Comparison of ENCODE assay signal across 9 mouse cellular contexts in genomic region chr2:30783346-30783745, GRCm38 (mm10). TPM values are rescaled to one million over a fixed set of nuclear protein-coding genes. Genes with fewer than 3 reads are reported as not detected.
DNase-seq lines count a peak whose midpoint lies in the region; ATAC-seq and TF ChIP-seq lines count a peak whose summit lies in the region.
"Had no signal": no experiment of that assay in that cellular context is flagged by ENCODE, and none has a peak within 500 bp of the region (broad histone marks: within the 10 kb centered on the region; RNA-seq: fewer than 3 reads in every experiment).

No protein-coding gene starts in this region.

- no peaks in the 10 kb centered on the region for H3K4me1 ChIP-seq in cerebellum, adult 2 months (ENCODE audit: control insufficient read depth, insufficient read depth, low read length)
- peaks cover 23% of the 10 kb centered on the region for H3K4me1 ChIP-seq in embryonic facial prominence, embryonic 14.5 days (ENCODE audit: control insufficient read depth, insufficient read depth, low read length)
- peaks cover 36% of the 10 kb centered on the region for H3K4me1 ChIP-seq in heart, embryonic 11.5 days (ENCODE audit: control insufficient read depth, insufficient read depth, low read length)
- H3K4me1 ChIP-seq in kidney, embryonic 14.5 days (ENCODE audit: control insufficient read depth, insufficient read depth, low read length), result peaks cover 50% of the 10 kb centered on the region
- peaks cover 38% of the 10 kb centered on the region for H3K4me1 ChIP-seq in limb, embryonic 13.5 days
- peaks cover 52% of the 10 kb centered on the region for H3K4me1 ChIP-seq in midbrain, embryonic 13.5 days (replicated peaks)

- H3K9me3 ChIP-seq in embryonic facial prominence, embryonic 14.5 days (ENCODE audit: control insufficient read depth, low read length), result no peaks in the 10 kb centered on the region
- H3K9me3 ChIP-seq in heart, embryonic 11.5 days (replicated peaks; ENCODE audit: control insufficient read depth, low read length), result no peaks in the 10 kb centered on the region
- H3K9me3 ChIP-seq in kidney, embryonic 14.5 days (ENCODE audit: control insufficient read depth, low read length), result no peaks in the 10 kb centered on the region
- no peaks in the 10 kb centered on the region for H3K9me3 ChIP-seq in limb, embryonic 13.5 days
- H3K9me3 ChIP-seq in midbrain, embryonic 13.5 days, result no peaks in the 10 kb centered on the region
- H3K9me3 ChIP-seq: G1E had no signal

- no peak for TF ChIP-seq CTCF in cerebellum, adult 2 months (IDR thresholded peaks at IDR 0.05; ENCODE audit: borderline replicate concordance, insufficient read depth, low read depth, low read length)

- no peaks in the 10 kb centered on the region for H3K27me3 ChIP-seq in cerebellum, adult 2 months (ENCODE audit: control insufficient read depth, insufficient read depth, low read length)
- H3K27me3 ChIP-seq in embryonic facial prominence, embryonic 14.5 days (replicated peaks; ENCODE audit: control insufficient read depth, insufficient read depth, low read length), result no peaks in the 10 kb centered on the region
- H3K27me3 ChIP-seq in heart, embryonic 11.5 days (ENCODE audit: control insufficient read depth, insufficient read depth, low read length), result no peaks in the 10 kb centered on the region
- no peaks in the 10 kb centered on the region for H3K27me3 ChIP-seq in kidney, embryonic 14.5 days (ENCODE audit: control insufficient read depth, insufficient read depth, low read length)
- H3K27me3 ChIP-seq in limb, embryonic 13.5 days, result no peaks in the 10 kb centered on the region
- 0 out of 2 replicates have a peak, but pooled peaks cover 3% of the 10 kb centered on the region for H3K27me3 ChIP-seq in midbrain, embryonic 13.5 days

- WGBS in cerebellum, adult 2 months, result 0% methylated on average over 13 of the region's 13 CpGs
- 0% methylated on average over 8 of the region's 13 CpGs for WGBS in embryonic facial prominence, embryonic 14.5 days
- WGBS in heart, embryonic 11.5 days (ENCODE audit: insufficient replicate concordance), result under 1% methylated on average over 13 of the region's 13 CpGs
- under 1% methylated on average over 10 of the region's 13 CpGs for WGBS in kidney, embryonic 14.5 days
- under 1% methylated on average over 13 of the region's 13 CpGs for WGBS in limb, embryonic 13.5 days
- under 1% methylated on average over 13 of the region's 13 CpGs for WGBS in midbrain, embryonic 13.5 days

- peak overlapping the region; percentile 59 for H3K4me2 ChIP-seq in embryonic facial prominence, embryonic 14.5 days (ENCODE audit: low read depth, low read length)
- H3K4me2 ChIP-seq in heart, embryonic 11.5 days, result peak overlapping the region; percentile 76
- H3K4me2 ChIP-seq in kidney, embryonic 14.5 days (replicated peaks; ENCODE audit: low read depth, low read length), result peak overlapping the region; percentile 55; the same call in 1 of the 2 replicates
- H3K4me2 ChIP-seq in limb, embryonic 13.5 days (replicated peaks), result peak overlapping the region; percentile 59
- H3K4me2 ChIP-seq in midbrain, embryonic 13.5 days (replicated peaks), result peak overlapping the region; percentile 48

- peak; percentile 60 to 66 for DNase-seq in cerebellum, adult 2 months
- no peak for DNase-seq in cerebellum, adult 11 months
- peak; percentile 93 for DNase-seq in embryonic facial prominence, embryonic 14.5 days (ENCODE audit: low spot score)
- peak; percentile 70 for DNase-seq in testis, postnatal 14 days (ENCODE audit: low spot score)

- no peak for TF ChIP-seq POLR2A in cerebellum, adult 2 months (IDR thresholded peaks at IDR 0.05; ENCODE audit: borderline replicate concordance, insufficient read depth, low read length)

- ATAC-seq in embryonic facial prominence, embryonic 14.5 days (ENCODE audit: low read depth), result peak; percentile 53
- no peak; the same call in 1 of the 2 replicates for ATAC-seq in heart, embryonic 11.5 days (replicated peaks; ENCODE audit: insufficient number of reproducible peaks, low FRiP score, low TSS enrichment)
- peak; percentile 33; the same call in 1 of the 2 replicates for ATAC-seq in kidney, embryonic 14.5 days (ENCODE audit: low FRiP score, low TSS enrichment)
- peak; percentile 77 for ATAC-seq in limb, embryonic 13.5 days (ENCODE audit: low FRiP score, low read depth)
- ATAC-seq in midbrain, embryonic 13.5 days, result peak; percentile 43

- H3K9ac ChIP-seq in embryonic facial prominence, embryonic 14.5 days (ENCODE audit: low read depth, low read length), result peak overlapping the region; percentile 56
- peak overlapping the region; percentile 68 for H3K9ac ChIP-seq in heart, embryonic 11.5 days (ENCODE audit: low read depth, low read length)
- H3K9ac ChIP-seq in kidney, embryonic 14.5 days (ENCODE audit: low read depth, low read length), result no peak overlapping the region
- H3K9ac ChIP-seq in limb, embryonic 13.5 days, result peak overlapping the region; percentile 63
- H3K9ac ChIP-seq in midbrain, embryonic 13.5 days (replicated peaks), result peak overlapping the region; percentile 55

- no peak overlapping the region for H3K27ac ChIP-seq in cerebellum, adult 2 months (ENCODE audit: insufficient read depth, low read length)
- H3K27ac ChIP-seq in embryonic facial prominence, embryonic 14.5 days (replicated peaks; ENCODE audit: low read depth, low read length), result peak overlapping the region; percentile 85
- H3K27ac ChIP-seq in heart, embryonic 11.5 days (ENCODE audit: low read depth, low read length), result peak overlapping the region; percentile 64
- peak overlapping the region; percentile 96; the same call in 1 of the 2 replicates for H3K27ac ChIP-seq in kidney, embryonic 14.5 days (ENCODE audit: low read depth, low read length)
- H3K27ac ChIP-seq in limb, embryonic 13.5 days, result peak overlapping the region; percentile 73
- H3K27ac ChIP-seq in midbrain, embryonic 13.5 days, result peak overlapping the region; percentile 58

- H3K36me3 ChIP-seq in embryonic facial prominence, embryonic 14.5 days (ENCODE audit: control insufficient read depth, insufficient read depth, low read length), result no peaks in the 10 kb centered on the region
- no peaks in the 10 kb centered on the region for H3K36me3 ChIP-seq in heart, embryonic 11.5 days (ENCODE audit: control insufficient read depth, insufficient read depth, low read length)
- H3K36me3 ChIP-seq in kidney, embryonic 14.5 days (ENCODE audit: control insufficient read depth, insufficient read depth, low read length), result no peaks in the 10 kb centered on the region
- no peaks in the 10 kb centered on the region for H3K36me3 ChIP-seq in limb, embryonic 13.5 days
- no peaks in the 10 kb centered on the region for H3K36me3 ChIP-seq in midbrain, embryonic 13.5 days
- H3K36me3 ChIP-seq: G1E had no signal

- H3K4me3 ChIP-seq in cerebellum, adult 2 months (replicated peaks; ENCODE audit: insufficient read depth, low read depth, low read length), result no peak overlapping the region
- peak overlapping the region; percentile 23; the same call in 1 of the 2 replicates for H3K4me3 ChIP-seq in embryonic facial prominence, embryonic 14.5 days (ENCODE audit: low read depth, low read length)
- H3K4me3 ChIP-seq in heart, embryonic 11.5 days (ENCODE audit: low read depth, low read length), result peak overlapping the region; percentile 26
- H3K4me3 ChIP-seq in kidney, embryonic 14.5 days (ENCODE audit: low read length), result no peak overlapping the region
- H3K4me3 ChIP-seq in limb, embryonic 13.5 days, result peak overlapping the region; percentile 25
- H3K4me3 ChIP-seq in midbrain, embryonic 13.5 days (replicated peaks), result 0 out of 2 replicates have a peak overlapping the region, but pooled peaks have one; percentile 15

RNA-seq across cellular contexts. Expression of gene 1700001O22Rik, which starts 20.1 kb away (rescaled TPM):
- polyA plus RNA-seq in cerebellum, adult 2 months (2012; rRNA removed), result 3.8 and 4.7 TPM in 2 replicates
- polyA plus RNA-seq in embryonic facial prominence, embryonic 14.5 days (2014; fragmentation: Nextera tagmentation; extraction: Ambion mirVana), result 1.9 and 2.5 TPM in 2 replicates
- 1.2 and 1.6 TPM in 2 replicates for polyA plus RNA-seq in heart, embryonic 11.5 days (2014; fragmentation: Nextera tagmentation; extraction: Ambion mirVana)
- polyA plus RNA-seq in kidney, embryonic 14.5 days (2014; fragmentation: Nextera tagmentation; extraction: Ambion mirVana), result 3.8 and 4.2 TPM in 2 replicates
- polyA plus RNA-seq in limb, embryonic 13.5 days (2015; fragmentation: Nextera tagmentation; extraction: Ambion mirVana), result 3.2 and 3.4 TPM in 2 replicates
- 1.1 and 1.3 TPM in 2 replicates for polyA plus RNA-seq in midbrain, embryonic 13.5 days (2015; fragmentation: Nextera tagmentation; extraction: Ambion mirVana)
- polyA plus RNA-seq: G1E had no signal

RNA-seq across cellular contexts. Expression of gene Ntmt1, which starts 24.3 kb away (rescaled TPM):
- polyA plus RNA-seq in cerebellum, adult 2 months (2012; rRNA removed), result 37.1 and 37.8 TPM in 2 replicates
- 81.7 and 85.6 TPM in 2 replicates for polyA plus RNA-seq in embryonic facial prominence, embryonic 14.5 days (2014; fragmentation: Nextera tagmentation; extraction: Ambion mirVana)
- 82.6 and 87.5 TPM in 2 replicates for polyA plus RNA-seq in heart, embryonic 11.5 days (2014; fragmentation: Nextera tagmentation; extraction: Ambion mirVana)
- 95.6 and 101 TPM in 2 replicates for polyA plus RNA-seq in kidney, embryonic 14.5 days (2014; fragmentation: Nextera tagmentation; extraction: Ambion mirVana)
- polyA plus RNA-seq in limb, embryonic 13.5 days (2015; fragmentation: Nextera tagmentation; extraction: Ambion mirVana), result 98.1 and 104 TPM in 2 replicates
- polyA plus RNA-seq in midbrain, embryonic 13.5 days (2015; fragmentation: Nextera tagmentation; extraction: Ambion mirVana), result 121 and 123 TPM in 2 replicates

RNA-seq across cellular contexts. Expression of gene Asb6, which starts 46.8 kb away (rescaled TPM):
- polyA plus RNA-seq in cerebellum, adult 2 months (2012; rRNA removed), result 46.6 and 52.6 TPM in 2 replicates
- polyA plus RNA-seq in embryonic facial prominence, embryonic 14.5 days (2014; fragmentation: Nextera tagmentation; extraction: Ambion mirVana), result 26.6 and 30.4 TPM in 2 replicates
- polyA plus RNA-seq in heart, embryonic 11.5 days (2014; fragmentation: Nextera tagmentation; extraction: Ambion mirVana), result 20.2 and 22.8 TPM in 2 replicates
- 29.7 and 33.3 TPM in 2 replicates for polyA plus RNA-seq in kidney, embryonic 14.5 days (2014; fragmentation: Nextera tagmentation; extraction: Ambion mirVana)
- 38.7 and 39.2 TPM in 2 replicates for polyA plus RNA-seq in limb, embryonic 13.5 days (2015; fragmentation: Nextera tagmentation; extraction: Ambion mirVana)
- 41.7 and 43.0 TPM in 2 replicates for polyA plus RNA-seq in midbrain, embryonic 13.5 days (2015; fragmentation: Nextera tagmentation; extraction: Ambion mirVana)

RNA-seq across cellular contexts. Expression of gene Prrx2, which starts 51.4 kb away (rescaled TPM):
- 1.7 and 2.1 TPM in 2 replicates for polyA plus RNA-seq in cerebellum, adult 2 months (2012; rRNA removed)
- 63.8 and 68.0 TPM in 2 replicates for polyA plus RNA-seq in embryonic facial prominence, embryonic 14.5 days (2014; fragmentation: Nextera tagmentation; extraction: Ambion mirVana)
- polyA plus RNA-seq in heart, embryonic 11.5 days (2014; fragmentation: Nextera tagmentation; extraction: Ambion mirVana), result 55.8 and 63.2 TPM in 2 replicates
- 15.3 and 20.1 TPM in 2 replicates for polyA plus RNA-seq in kidney, embryonic 14.5 days (2014; fragmentation: Nextera tagmentation; extraction: Ambion mirVana)
- 93.6 and 102 TPM in 2 replicates for polyA plus RNA-seq in limb, embryonic 13.5 days (2015; fragmentation: Nextera tagmentation; extraction: Ambion mirVana)
- polyA plus RNA-seq in midbrain, embryonic 13.5 days (2015; fragmentation: Nextera tagmentation; extraction: Ambion mirVana), result 2.0 and 2.8 TPM in 2 replicates
- polyA plus RNA-seq: G1E had no signal

Comparison
In these comparisons a context has a peak if more than half of its experiments do, and no peak if none do; other contexts are left out.
1. H3K4me3 ChIP-seq: peak in embryonic facial prominence, embryonic 14.5 days (single experiment), heart, embryonic 11.5 days (single experiment), limb, embryonic 13.5 days (single experiment) and midbrain, embryonic 13.5 days (single experiment); none in cerebellum, adult 2 months (single experiment) and kidney, embryonic 14.5 days (single experiment).
2. Peak in every context shown above with its lines, with median percentiles within 50 percentile points of each other: H3K4me2 ChIP-seq.